In the genomic region with DNA sequence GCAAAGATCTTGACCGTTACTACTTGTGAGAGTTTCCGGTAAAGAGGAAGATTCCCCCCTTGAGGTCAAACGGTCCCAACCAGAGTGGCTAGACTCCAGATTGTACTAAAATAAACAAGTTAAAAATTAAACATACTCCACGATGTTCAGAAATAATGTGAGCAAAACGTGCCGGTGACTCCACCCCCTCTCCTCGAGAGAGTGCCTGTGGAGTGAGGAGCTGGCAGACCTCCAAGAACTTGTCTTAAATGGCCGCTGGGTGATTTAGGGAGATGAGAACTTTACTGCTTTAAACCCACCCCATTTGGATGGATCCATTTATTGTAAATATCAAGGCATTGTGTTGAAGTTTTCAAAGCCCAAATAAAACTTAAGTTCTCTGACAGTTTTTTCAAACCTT, we compare ENCODE assay signal across 8 mouse cellular contexts. TPM values are rescaled to one million over a fixed set of nuclear protein-coding genes. Genes with fewer than 3 reads are reported as not detected.
DNase-seq lines count a peak whose midpoint lies in the region; ATAC-seq lines count a peak whose summit lies in the region.

No protein-coding gene starts in this region.

- no peak for ATAC-seq in hindbrain, embryonic 16.5 days

- no peaks in the 10 kb centered on the region for H3K27me3 ChIP-seq in hindbrain, embryonic 16.5 days (replicated peaks; ENCODE audit: control insufficient read depth, insufficient read depth, low read length)

- WGBS in hindbrain, embryonic 16.5 days, result 32% methylated on average over 8 of the region's 8 CpGs

- no peaks in the 10 kb centered on the region for H3K4me1 ChIP-seq in hindbrain, embryonic 16.5 days (ENCODE audit: control insufficient read depth, insufficient read depth, low read depth, low read length)

- no peak overlapping the region for H3K9ac ChIP-seq in hindbrain, embryonic 16.5 days (ENCODE audit: low read depth, low read length)

- H3K36me3 ChIP-seq in hindbrain, embryonic 16.5 days (ENCODE audit: control insufficient read depth, insufficient read depth, low read length), result no peaks in the 10 kb centered on the region

- H3K9me3 ChIP-seq in hindbrain, embryonic 16.5 days (ENCODE audit: control insufficient read depth, low read length), result 0 out of 2 replicates have a peak, but pooled peaks cover 2% of the 10 kb centered on the region

- peak overlapping the region; percentile 42; the same call in 1 of the 2 replicates for H3K4me2 ChIP-seq in hindbrain, embryonic 16.5 days (ENCODE audit: low read length)

- no peak overlapping the region for H3K4me3 ChIP-seq in hindbrain, embryonic 16.5 days (ENCODE audit: low read length)

- peak; percentile 66 to 71 for DNase-seq in cerebellum, postnatal 10 days
- DNase-seq in cerebellum, adult 11-12 months, result no peak
- DNase-seq in right cerebral cortex, postnatal 10 days (ENCODE audit: low spot score in 2 of 2), result peak; percentile 37 to 52
- DNase-seq in right cerebral cortex, postnatal 25 days, result no peak
- DNase-seq in lung, adult 18-20 months, result peak; percentile 71 to 79
- peak; percentile 29 to 38 for DNase-seq in urinary bladder, postnatal 36 days (ENCODE audit: low spot score in 2 of 2)
- DNase-seq in spleen, postnatal 4 days (ENCODE audit: low spot score in 2 of 2), result no peak

- H3K27ac ChIP-seq in hindbrain, embryonic 16.5 days (ENCODE audit: low read depth, low read length), result no peak overlapping the region

RNA-seq across cellular contexts. Expression of gene Gfra1, which starts 42.4 kb away (rescaled TPM):
- 38.6 and 47.3 TPM in 2 replicates for polyA plus RNA-seq in hindbrain, embryonic 16.5 days (2015; fragmentation: Nextera tagmentation; extraction: Ambion mirVana)

Comparison
In these comparisons a context has a peak if more than half of its experiments do, and no peak if none do; other contexts are left out.
1. DNase-seq: peak in cerebellum, postnatal 10 days (2 of 2), right cerebral cortex, postnatal 10 days (2 of 2), lung, adult 18-20 months (2 of 2) and urinary bladder, postnatal 36 days (2 of 2); none in cerebellum, adult 11-12 months (single experiment), right cerebral cortex, postnatal 25 days (single experiment) and spleen, postnatal 4 days (0 of 2).